Mouse (Mus musculus): ENCODE measurements around the gene Ryr3.

DNA sequence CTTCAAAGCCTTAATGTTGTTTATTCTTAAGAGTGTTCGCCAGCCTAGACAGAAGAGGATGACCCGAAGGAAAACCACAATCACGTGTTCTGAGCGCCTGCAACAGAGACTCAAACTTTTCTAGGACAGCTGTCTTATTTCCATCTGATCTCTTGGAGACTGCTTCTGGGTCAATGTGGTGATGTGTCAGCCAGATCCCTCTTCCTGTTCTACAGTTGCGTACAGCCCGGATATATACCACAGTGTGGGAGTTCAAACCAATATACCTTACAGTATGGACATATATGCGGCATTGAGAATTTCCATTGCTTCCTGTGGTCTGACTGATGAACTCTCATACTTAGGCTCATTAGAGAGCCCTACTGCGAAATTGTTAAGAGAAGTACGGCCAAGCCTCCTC, 7.6 kb downstream of the Ryr3 start:
- no peak for TF ChIP-seq CTCF (IDR thresholded peaks at IDR 0.05; ENCODE audit: low read depth)
- no peak for TF ChIP-seq EP300 (optimal IDR thresholded peaks at IDR 0.05)
